Mouse (Mus musculus): Measurements from ENCODE around the gene Alg5.
A peak's percentile ranks its signal among the peaks of the same experiment; 100 is the strongest.
"Not testable (repeated sequence)": the region's sequence is repeated elsewhere in the genome, so short reads cannot be mapped to it uniquely, and the experiment has no call there.

Alg5 gene

DNA sequence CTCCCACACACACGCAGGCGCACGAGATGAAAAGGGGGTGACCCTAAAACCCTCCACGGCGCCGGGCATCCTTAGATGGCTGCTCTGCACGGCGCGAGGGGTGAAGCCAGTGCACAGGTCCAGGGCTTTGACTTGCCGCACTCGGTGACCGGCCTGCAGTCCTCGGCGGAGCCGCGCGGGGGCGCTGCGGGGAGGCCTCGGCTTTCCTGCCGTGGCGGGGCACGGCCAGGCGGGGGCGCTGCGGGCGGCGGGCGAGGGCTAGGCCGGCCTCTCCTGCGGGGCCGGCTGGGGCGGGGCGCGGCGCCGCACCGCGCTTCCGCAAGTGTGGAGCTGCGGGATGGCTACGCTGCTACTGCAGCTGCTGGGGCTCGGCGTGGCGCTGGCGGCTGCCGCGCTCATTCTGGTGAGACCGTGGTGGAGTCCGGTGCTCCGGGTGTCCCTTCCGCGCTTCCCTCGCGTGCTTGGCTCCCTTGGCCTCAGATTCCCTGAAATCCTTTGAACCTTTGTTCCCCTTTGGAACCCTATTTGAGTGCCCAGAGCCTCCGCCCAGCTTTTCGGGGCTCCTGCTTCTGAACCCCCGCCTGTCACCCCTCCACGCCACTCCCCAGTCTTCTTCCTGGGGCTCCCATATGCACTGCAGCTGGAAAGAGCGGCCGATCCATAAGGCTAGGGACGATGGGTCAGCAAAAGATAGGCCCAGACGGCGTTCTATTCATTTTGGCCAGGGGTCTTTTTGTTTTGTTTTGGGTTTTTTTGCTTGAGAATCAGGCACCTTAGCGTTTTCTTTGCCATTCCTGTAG lies at the start of gene Alg5, which contains the start of gene Exosc8:
Gene Alg5 (plus strand): TSS at position 293 of the 800 bp plus-strand sequence.
Gene Exosc8 (minus strand): TSS at position 147 of the 800 bp plus-strand sequence.
- peak; percentile 59 for DNase-seq (ENCODE audit: low spot score)

DNA sequence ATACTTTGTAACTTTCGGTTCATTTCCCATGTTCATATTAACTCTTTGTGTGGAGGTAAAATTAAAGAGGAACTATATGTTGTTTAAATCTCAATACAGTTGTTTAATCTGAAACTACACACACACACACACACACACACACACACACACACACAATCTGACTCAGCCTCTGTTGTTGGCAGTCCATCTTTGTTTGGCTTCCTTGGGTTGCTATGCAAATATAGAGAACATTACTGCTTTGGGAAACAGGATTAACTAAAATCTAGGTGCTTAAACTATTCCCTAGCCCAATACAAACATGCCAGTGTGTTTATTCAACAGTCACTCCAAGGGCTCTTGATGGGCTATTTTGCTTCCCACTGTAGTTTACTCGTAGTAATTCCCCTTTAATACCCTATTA lies 48.1 kb upstream of the Alg5 start:
- DNase-seq (ENCODE audit: low spot score) = no peak

DNA sequence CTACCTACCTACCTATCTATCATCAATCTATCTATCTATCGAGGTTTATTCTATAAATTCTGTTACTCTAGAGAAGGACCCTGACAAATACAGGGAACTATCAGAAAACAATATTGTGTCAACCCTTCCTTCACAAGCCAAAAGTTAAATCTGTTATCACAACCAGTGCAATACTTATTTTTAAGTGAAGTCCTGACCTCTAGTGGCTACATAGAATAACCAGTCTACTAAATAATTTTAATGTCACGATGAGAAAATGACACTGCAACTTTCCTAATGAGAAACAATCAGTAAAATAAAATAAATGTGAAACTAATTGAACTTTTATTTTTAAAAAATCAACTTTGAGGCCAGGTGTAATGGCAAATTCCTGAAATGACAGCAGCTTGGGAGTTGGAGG lies 46.2 kb upstream of the Alg5 start:
- DNase-seq (ENCODE audit: low spot score) = no peak

DNA sequence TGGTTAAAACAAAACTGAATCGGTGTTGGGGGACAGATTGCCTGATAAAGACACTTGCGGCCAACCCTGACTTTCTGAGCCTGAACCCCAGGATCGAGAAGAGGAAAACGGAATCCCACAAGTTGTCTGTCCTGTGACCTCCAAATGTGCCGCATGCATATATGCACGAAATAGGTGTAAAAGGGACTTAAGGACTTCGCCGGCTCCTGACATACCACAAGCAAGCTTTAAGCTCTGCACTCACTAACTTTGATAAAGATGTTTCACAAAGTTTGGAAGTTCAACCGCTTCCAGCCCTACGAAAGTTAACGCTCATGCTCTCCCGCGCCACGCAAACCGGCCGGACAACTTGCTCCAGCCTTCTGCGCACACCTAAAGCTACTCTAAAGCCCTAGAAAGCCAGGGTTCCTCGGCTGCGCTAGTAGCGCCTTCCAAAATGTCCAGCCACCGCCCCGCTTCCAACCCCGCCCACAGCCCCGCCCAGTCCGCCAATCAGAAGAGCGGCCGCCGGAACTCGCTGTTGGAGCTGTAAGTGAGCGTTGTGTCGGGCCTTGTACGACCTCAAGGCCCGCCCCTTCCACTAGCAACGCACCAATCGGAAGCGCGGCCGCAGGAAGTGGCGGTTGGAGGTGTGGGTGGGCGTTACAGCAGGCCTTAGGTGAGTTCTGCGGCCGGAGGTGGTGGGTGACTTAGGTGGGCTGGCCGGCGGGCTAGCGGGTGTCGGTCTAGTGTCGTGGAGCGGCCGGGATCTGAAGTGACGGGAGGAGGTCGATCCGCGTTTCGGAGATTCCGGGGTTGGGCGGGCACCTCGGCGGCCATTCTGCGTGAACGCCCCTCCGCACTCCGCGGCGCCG lies 42.9 kb upstream of the Alg5 start, which contains the start of gene Supt20:
Gene Supt20 (plus strand): TSS at position 606 of the 854 bp plus-strand sequence.
- peak; percentile 64 for DNase-seq (ENCODE audit: low spot score)

DNA sequence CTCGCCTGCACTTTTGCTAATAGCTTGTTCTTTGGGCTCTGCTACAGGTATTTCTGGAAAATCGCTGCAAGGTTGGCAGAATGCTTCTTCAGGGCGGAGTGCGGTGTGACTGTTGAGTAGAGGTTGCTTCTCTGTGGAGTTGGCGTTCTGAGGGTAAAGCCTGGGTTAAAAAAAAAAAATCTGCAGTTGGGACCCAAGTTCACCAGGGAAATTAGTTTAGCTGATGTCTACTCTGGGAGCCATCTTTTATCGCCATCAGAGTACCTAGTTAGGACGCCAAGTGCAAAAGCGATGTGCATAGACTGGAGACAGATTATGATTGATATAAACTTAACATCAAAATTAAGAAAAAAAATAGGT lies 42.3 kb upstream of the Alg5 start:
- no peak for DNase-seq (ENCODE audit: low spot score)

DNA sequence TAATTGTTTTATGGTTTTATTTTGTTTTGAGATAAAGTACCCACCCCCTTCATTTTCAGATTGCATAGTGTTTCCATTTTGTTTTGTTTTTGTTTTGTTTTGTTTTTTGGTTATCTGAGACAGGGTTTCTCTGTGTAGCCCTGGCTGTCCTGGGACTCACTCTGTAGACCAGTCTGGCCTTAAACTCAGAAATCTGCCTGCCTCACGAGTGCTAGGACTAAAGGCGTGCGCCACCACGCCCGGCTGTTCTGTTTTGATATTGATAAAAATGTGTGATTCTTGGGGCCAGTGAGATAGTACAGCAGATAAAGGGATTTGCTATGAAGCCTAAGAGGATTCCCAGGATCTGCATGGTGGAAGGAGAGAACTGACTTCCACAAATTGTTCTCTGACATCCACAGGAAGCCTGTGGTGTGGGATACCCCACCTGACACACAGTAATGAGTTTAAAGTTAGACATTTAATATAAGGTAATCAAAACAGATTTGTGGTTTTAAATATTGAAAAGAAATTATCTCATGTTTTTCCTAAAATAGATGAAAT lies 35.5 kb upstream of the Alg5 start:
- DNase-seq (ENCODE audit: low spot score) = no peak

DNA sequence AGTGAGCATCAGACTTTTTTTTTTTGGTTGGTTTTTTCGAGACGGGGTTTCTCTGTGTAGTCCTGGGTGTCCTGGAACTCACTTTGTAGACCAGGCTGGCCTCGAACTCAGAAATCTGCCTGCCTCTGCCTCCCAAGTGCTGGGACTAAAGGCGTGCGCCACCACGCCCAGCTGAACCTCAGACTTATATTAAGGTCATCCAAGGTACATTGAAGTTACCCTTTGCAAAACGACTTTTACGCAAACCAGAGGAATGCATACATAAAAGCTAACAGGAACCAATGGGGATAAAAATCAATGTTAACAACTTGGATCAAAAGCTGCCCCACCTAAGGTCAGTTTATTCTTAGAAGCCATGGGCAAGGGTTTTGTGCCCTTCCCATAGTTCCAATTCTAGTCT lies 31.2 kb upstream of the Alg5 start:
- DNase-seq (ENCODE audit: low spot score) = not testable (repeated sequence)

DNA sequence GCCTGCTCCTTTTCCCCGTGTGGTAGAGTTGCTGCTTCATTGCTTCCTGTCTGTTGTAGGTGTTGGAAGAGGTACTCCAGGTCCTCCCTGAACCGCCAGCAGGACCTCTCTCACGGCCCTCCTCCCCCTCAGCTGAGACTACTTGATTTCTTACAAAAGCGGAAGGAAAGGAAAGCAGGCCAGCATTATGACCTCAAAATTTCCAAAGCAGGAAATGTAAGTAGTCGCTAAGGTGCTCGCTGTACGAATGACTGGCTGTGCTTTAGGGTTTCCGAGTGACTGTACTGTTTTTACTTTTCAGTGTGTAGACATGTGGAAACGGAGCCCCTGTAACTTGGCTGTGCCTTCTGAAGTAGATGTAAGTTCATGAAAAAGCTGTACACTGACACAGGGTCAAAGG lies 26.4 kb upstream of the Alg5 start:
- no peak for DNase-seq (ENCODE audit: low spot score)

DNA sequence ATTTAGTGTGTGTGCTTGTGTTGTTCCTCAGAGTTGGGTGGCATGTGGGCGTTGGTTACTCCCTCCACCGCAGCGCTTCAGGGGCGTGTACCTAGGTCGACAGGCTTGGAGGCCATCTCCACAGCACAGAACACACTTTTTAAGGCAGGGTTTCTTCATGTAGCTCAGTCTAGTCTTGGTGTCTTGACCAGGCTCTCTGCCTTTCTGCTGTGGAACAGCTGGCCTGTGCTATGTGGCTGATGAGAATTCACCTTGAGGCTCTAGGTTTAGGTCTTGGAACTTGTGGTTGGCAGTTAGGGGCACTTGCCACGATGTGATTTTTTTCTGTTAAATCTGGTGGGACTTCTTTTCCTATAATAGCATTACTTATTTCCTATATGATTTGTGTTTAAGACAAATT lies 21.1 kb upstream of the Alg5 start, which contains the start of gene Gm21958:
Gene Gm21958 (minus strand): TSS at position 101 of the 400 bp plus-strand sequence.
- DNase-seq (ENCODE audit: low spot score) = no peak

DNA sequence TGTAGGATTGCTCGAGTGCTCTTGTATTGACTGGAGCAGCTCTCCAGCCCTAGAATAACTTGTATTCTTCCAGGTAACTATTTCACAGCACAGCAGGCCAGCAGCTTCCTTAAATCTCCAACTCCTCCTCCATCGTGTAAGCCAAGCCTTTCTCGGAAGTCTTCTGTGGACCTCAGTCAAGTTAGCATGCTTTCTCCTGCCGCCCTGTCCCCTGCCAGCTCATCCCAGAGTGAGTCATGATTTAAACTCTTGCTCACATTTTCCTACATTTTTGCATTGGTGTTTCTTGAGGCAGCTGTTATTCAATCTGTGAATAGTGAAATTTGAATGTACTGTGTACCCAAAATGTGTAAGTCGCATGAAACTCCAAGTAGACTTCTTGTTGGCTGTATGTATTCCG lies 19.9 kb upstream of the Alg5 start:
- no peak for DNase-seq (ENCODE audit: low spot score)

DNA sequence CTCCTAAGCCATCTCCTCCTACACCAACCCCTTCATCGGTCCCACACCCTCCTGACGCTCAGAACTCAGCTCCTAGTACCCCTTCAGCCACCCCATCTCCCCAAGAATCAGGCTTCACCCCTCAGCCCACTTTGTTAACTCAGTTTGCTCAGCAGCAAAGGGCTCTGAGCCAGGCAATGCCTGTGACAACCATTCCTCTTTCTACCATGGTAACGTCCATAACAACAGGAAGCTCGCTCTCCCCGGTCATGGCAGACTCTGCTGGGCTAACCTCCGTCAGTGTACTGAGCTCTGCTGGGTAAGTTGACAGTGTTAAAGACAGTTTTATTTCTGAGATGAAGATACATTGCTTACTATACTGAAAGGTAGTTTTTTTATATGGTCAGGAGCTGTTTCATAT lies 18.0 kb upstream of the Alg5 start:
- no peak for DNase-seq (ENCODE audit: low spot score)

DNA sequence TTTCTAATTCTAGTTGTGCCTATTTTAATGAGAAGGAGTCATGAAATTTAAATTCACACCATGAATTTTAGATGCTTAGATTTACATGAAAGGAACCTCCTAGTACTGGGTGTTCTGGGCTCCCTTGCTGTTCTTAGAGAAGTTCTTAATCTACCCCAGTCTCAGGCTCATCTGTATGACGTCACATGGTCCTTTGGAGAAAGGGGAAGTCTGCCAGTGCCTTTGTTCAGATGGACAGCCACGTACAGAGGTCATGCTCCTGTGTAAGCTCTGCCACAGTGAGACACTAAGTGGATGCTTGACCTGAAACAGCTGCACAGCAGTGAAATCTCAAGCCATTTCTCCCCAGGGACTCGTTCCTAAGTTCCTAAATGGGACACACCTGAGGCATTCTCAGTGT lies 16.4 kb upstream of the Alg5 start:
- no peak for DNase-seq (ENCODE audit: low spot score)

DNA sequence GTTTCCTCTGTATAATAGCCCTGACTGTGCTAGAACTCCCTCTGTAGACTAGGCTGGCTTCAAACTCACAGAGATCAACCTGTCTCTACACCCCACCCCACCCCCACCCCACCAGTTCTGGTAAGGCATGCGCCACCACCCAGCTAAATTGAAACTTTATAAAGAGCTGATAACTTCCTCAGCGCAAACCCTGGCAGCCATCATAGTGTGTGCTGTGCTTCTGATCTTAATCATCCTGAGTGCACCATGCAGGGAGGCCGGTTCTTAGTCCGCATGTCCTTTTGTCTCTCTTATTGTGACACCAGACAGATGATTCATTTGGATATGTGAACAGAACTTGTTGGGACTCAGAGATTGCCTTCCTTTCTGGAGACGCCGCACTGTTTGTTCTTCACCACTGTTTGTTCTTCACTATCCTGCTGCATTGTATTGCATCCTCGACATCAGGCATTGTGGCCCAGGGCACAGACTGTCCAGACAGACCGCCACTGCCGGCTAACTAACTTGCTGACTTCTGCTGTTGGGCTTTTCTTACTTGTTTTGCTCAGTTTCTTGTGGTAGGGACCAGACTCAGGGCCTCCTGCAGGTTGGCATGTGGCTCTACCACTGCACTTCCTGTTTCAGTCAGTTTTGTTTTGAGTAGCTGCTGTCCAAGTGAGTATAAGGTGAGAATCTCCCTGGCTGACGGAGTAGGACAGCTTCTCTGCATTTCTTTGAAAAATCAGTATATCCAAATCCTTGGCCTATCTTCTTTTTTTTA lies 11.4 kb upstream of the Alg5 start:
- no peak for DNase-seq (ENCODE audit: low spot score)

DNA sequence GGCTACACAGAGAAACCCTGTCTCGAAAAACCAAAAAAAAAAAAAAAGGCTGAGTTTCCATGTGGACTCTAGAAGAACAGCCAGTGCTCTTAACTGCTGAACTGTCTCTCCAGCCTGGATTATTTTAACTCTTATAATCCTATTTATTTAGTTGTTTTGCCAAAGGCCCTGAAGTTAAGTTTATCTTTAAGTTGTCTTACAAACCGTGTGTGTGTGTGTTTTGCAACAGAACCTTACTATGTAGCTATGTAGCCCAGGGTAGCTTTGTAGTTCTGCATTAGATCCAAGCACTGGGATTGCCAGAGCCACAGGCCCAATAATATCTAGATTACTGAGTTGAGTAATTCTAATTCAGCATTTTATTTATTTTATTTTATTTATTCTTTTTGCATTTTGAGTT lies 10.0 kb upstream of the Alg5 start:
- no peak for DNase-seq (ENCODE audit: low spot score)

DNA sequence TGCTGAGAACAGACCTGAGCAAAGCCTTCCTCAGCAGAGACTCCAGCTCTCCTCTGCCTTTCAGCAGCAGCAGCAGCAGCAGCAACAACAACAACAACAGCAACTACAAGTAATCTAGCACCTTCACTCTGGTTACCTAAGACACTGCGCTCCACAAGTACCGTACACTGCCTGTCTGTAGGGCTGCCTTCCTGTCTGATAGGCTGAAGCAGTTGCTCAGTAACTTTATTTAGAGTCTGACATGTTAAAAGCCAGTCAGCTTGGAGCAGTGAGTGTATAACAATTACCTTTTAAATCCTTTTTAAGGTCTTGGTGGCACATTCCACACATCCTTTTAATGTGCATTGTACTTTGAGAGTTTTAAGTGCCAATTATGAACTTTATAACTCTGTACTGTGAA lies 7.8 kb upstream of the Alg5 start:
- DNase-seq (ENCODE audit: low spot score) = no peak

DNA sequence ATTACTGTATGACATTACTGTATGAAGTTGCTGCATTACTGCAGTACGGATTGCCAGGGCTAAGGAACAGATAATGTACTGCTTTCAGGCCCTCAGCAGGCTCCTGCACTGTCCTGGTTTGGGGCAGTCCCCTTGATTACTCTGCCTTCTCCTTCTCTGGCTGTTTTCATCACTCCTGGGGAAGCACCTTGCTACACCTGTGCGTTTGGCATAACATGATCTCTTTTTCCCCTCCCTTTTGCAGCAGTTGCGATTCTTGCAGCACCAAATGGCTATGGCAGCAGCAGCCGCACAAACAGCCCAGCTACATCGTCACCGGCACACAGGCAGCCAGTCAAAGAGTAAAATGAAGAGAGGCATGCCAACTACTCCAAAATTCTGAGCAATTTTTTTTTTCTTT lies 7.2 kb upstream of the Alg5 start:
- no peak for DNase-seq (ENCODE audit: low spot score)

DNA sequence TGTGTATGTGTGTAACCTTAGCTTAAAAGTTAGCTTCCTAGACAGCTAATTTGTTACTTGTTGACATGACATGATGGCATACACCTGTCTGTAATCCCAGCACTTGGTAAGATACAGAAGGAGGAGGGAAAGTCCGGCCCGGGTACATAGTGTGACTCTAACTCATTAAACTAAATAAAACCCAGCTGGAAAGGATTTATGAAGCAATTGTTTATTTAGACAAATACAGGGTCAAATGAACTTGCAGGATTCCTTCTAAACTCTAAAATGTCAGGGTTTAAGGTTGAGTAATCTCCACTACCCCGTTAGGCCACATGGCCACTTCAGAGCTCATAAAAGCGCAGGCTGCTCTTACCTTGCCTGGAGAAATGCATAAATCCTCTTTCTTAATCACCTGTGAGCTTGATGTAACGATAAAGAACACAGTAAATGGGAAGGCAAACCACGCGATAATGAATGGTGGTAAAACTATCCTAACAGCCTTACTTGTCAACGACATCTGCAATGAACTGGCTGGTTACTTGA lies 3.7 kb upstream of the Alg5 start:
- no peak for DNase-seq (ENCODE audit: low spot score)

DNA sequence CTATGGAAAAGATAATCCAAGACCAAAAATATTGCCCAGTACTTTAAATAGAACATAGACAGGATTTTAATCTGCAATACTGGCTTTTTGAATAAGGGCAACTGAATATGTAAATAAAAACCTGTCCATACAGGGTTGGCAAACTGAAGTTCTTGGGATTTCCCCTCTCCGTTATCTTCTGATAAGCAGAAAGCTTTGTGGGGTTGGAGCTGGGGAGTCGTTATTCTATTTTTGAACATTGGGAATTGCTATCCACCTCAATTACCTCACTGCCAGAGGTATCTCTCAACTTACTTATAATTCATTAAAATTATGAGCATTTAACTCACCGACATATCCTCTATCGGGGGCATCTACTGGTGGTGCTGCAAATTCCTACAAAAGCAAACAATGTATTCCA lies 3.0 kb upstream of the Alg5 start:
- no peak for DNase-seq (ENCODE audit: low spot score)

DNA sequence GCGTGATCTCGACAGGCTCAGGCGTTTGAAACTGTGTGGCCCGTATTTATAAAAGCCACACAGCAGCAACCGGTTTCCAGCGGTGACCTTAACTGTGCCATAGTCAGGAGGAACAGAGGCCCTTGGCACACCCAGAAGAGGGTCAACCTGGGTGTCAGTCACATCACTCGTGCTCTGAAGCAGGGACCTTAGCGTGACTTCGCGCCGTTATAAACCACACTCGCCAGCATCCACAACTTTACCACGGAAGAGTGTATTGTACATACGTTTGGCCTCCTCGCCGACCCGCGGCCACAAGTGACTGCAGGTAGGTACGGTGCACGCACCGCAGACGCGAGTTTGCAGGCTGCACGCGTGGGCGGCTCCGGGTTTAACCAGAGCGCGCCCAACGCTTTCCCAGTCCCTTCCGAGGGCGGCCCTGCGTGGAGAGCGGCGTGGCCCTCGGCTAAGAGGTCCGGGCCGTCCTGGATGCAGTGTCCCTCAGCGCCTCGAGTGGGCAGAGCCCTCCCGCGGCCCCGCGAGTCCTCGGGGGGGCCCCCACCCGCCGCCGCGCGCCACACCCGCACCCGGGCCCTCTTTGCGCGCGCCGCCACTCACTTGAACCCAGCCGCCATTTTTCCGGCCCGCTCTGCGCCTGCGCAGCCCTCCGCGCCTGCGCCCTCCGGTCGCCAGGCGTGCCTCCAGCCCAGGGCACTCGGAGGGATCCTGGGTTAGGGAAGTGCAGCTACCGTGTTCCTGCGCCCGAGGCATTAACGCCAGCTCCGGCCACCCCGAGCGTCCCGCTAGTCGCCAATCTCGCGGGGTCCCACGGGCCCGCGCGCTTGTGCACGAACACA lies 710 bp upstream of the Alg5 start:
- DNase-seq (ENCODE audit: low spot score) = peak; percentile 67

DNA sequence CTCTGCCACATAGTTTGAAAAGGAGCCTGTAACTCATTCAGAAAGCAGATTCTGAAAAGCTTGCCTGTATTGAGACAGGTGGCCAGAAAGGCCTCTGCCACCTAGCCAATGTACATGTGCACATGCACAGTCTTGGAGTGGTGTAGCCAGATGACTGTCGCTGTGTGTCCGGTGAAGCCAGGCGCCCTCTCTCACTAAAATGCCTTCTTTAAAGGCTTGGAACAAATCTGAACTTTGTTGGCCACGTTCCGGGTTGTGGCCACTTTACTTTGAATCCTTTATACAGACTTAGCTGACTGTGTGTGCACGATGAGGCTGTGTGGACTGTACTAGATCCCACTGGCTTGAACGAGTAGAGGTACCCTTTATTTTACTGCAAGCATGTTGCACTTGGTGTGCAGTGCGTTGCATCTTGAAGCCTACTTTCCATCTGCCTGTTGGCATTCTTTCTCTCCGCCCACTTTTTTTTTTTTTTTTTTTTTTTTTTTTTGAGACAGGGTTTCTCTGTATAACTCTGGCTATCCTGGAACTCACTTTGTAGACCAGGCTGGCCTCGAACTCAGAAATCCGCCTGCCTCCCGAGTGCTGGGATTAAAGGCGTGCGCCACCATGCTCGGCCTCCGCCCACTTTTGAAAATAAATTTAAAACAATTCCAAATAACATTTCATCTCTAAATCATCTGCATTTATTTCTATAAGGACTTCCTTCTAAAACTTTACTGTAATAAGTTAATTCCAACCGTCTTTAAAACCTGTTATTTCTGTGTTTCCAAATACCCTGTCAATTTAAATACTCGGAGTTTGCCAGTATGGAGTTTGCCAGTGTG lies 975 bp downstream of the Alg5 start:
- no peak for DNase-seq (ENCODE audit: low spot score)

All from urinary bladder, postnatal 10 days (tissue).